In the genomic region with DNA sequence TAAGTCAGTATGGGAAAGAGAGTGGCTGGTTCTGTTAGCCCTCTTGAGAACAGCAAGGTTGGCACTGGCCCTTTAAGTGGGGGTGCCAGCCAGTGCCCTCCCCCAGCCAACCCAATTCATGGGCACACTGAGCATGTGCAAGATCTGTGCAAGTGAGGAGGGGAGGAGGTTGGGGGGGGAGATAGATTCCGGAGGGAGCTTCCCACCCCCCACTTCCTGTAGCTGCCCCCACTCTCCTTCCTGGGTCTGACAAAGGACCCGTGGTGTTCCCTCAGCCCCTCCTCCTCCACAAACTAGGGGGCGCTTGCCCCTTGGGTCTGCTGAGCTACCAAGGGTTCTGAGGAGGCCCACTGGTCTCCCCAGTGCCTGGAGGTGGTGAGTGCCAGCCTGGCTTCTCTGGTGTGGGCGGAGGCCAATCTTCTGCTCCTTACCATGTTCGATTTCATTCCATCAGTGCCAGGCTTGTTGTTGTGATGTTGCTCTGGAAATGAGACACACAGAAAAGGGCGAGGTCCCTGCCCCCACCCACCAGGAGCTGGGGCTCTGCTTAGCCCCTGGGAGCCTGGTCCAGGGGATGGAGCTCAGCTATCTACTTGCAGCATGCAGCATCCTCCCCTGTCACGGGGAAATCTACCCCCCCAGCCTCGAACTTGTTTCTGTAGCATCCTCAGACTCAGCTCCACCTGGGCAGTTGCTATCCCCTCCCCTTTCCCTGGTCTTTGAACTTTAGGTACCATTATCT, we compare ENCODE assay signal across 1 mouse cellular context.
TF ChIP-seq lines count a peak whose summit lies in the region.

No protein-coding gene starts in this region.

TF ChIP-seq in MEL, 35 proteins besides CTCF, POLR2A, EP300 and RAD21:
- TF ChIP-seq HCFC1 (IDR thresholded peaks at IDR 0.05; ENCODE audit: low read depth, low read length), result 0 out of 2 replicates have a peak, but pooled peaks have one; percentile 28
- TF ChIP-seq NRF1 (IDR thresholded peaks at IDR 0.05; ENCODE audit: insufficient read depth, low read depth, low read length, poor library complexity, severe bottlenecking), result peak; percentile 68
- no peak for TF ChIP-seq ELF1 (IDR thresholded peaks at IDR 0.05; ENCODE audit: low read depth, low read length)
